Mouse (Mus musculus): Measurements from ENCODE around the gene 9930104L06Rik. TPM values are rescaled to one million over a fixed set of nuclear protein-coding genes. Genes with fewer than 3 reads are reported as not detected.

Gene 9930104L06Rik
- total RNA-seq (2012; rRNA removed) (12.2 and 17.3 TPM in 2 replicates), polyA plus RNA-seq (2012; ENCODE audit: insufficient read depth in 1 of 2, insufficient read length in 2 of 2, low read depth in 1 of 2, low replicate concordance in 2 of 2, missing spikeins in 1 of 2) (10 to 100 TPM in 1 of 2 experiments, not detected in 1; 15.5 TPM)

DNA sequence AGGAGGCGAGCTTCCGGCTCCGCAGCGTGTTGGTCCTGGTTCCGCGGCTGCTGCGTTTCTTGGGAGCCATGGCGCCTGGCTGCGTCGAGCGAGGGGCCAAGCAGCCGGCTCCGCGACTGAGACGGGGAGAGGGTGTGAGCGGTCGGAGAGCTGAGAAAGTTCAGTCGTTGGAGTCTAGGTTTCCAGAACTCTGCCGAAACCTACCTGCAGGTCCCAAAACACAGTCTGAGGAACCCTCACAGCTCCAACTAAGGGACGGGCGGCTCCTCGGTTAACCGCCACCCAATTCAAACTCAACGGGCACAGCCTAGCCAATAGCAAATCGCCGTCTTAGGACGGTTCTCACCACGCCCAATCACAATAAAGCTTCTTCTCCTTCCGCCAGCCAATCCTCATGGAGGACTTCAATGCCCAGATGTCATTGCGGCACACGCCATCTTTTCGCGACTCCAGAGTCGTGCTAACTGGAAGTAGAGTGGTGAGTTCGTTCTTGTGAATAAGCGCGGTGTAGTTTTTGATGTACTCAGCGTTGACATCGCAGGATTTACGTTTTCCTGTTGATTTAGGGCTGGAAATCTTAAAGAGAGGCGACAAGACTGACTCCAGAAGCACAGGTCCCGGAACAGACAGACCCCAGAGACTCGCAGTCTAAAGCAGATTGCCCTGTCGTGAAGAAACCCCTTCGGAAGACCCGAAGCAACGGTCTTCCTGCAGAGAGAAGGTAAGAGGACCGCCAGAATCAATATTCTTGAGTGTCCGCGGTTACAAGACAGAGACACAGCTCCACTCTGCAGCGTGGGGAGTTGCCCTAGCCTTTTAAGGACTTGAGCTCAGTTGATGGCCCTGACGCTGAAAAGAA is at the start of gene 9930104L06Rik:
Gene 9930104L06Rik, plus strand, starts transcription at position 436 of the 859 bp plus-strand sequence.
- Histone ChIP-seq H3K4me3 (ENCODE audit: control insufficient read depth in 1 of 2, insufficient read depth in 1 of 2, low read depth in 2 of 2, low read length in 2 of 2) (peak within 1 kb of the TSS; percentile 80 to 96), H3K4me1 (ENCODE audit: control insufficient read depth in 1 of 2, insufficient read depth in 2 of 2, low read length in 2 of 2) (peaks cover 5 to 7% of the 10 kb centered on the region in 2 experiments; a peak in 3 of 4 replicates), H3K36me3 (ENCODE audit: control insufficient read depth in 1 of 2, insufficient read depth in 2 of 2, low read length in 2 of 2) (peaks cover 0 to 12% of the 10 kb centered on the region in 2 experiments; a peak in 2 of 4 replicates), H3K79me2 (ENCODE audit: control insufficient read depth, insufficient read depth, low read length, poor library complexity) (peaks cover 25% of the 10 kb centered on the region), H3K27ac (ENCODE audit: control insufficient read depth, low read depth, low read length) (peak within 1 kb of the TSS; percentile 73), H3K27me3 (ENCODE audit: control insufficient read depth in 1 of 2, insufficient read depth in 2 of 2, low read length in 2 of 2) (no peaks in the 10 kb centered on the region), H3K9ac (ENCODE audit: control insufficient read depth, low read depth, low read length, poor library complexity, severe bottlenecking) (peak within 1 kb of the TSS; percentile 95), H3K9me3 (replicated peaks; ENCODE audit: insufficient read depth, low read length) (no peaks in the 10 kb centered on the region)
- TF ChIP-seq MXI1 (IDR thresholded peaks at IDR 0.05; ENCODE audit: low read depth, low read length) (peak; percentile 98), CHD1 (IDR thresholded peaks at IDR 0.05; ENCODE audit: low read depth, low read length) (no peak), POLR2A (IDR thresholded peaks at IDR 0.05; ENCODE audit: control insufficient read depth in 1 of 2, insufficient read depth in 1 of 2, low read depth in 1 of 2, low read length in 2 of 2, poor library complexity in 1 of 2) (peak; percentile 60 to 91), SIN3A (IDR thresholded peaks at IDR 0.05; ENCODE audit: low read length) (peak; percentile 100), ELF1 (IDR thresholded peaks at IDR 0.05; ENCODE audit: low read depth, low read length) (peak; percentile 75), NELFE (IDR thresholded peaks at IDR 0.05; ENCODE audit: low read depth, low read length) (peak; percentile 80), HCFC1 (IDR thresholded peaks at IDR 0.05; ENCODE audit: low read depth, low read length) (peak; percentile 100), CHD2 (IDR thresholded peaks at IDR 0.05; ENCODE audit: low read length) (peak; percentile 93), MAX (IDR thresholded peaks at IDR 0.05; ENCODE audit: low read length) (peak; percentile 65), JUND (IDR thresholded peaks at IDR 0.05; ENCODE audit: low read depth, low read length) (no peak), KAT2A (conservative IDR thresholded peaks at IDR 0.05; ENCODE audit: low read depth, low read length) (peak; percentile 99), ZMIZ1 (IDR thresholded peaks at IDR 0.05; ENCODE audit: low read depth, low read length) (0 out of 2 replicates have a peak, but pooled peaks have one; percentile 50), EP300 (IDR thresholded peaks at IDR 0.05; ENCODE audit: low read depth in 1 of 2, low read length in 2 of 2) (no peak), TBP (IDR thresholded peaks at IDR 0.05; ENCODE audit: low read depth, low read length) (peak; percentile 82), POLR2AphosphoS2 (IDR thresholded peaks at IDR 0.05; ENCODE audit: low read length) (0 out of 2 replicates have a peak, but pooled peaks have one; percentile 49), MYC (IDR thresholded peaks at IDR 0.05; ENCODE audit: low read depth, low read length) (peak; percentile 91), POLR2AphosphoS5 (IDR thresholded peaks at IDR 0.05; ENCODE audit: borderline replicate concordance, low read depth, low read length) (no peak)
- DNase-seq (ENCODE audit: low read depth, low spot score), result peak; percentile 99

DNA sequence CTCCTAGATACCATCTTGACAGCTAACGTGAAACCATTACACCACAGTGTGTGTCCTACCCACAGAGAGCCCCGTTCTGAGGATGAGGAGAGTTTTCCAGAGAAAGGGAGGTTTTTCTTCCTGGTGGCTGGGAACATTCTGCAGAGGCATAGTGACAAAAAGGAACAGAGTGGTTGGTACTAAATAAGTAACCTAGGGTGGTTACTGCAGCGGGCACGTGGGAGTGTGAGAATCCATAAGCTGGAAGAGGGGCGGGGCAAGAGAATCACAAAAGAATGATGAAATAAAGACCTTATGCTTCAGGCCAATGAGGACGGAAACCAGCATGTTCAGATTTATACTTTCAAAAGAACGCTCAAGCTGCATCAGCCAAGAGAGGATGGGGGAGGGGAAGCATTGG is 48.1 kb upstream of the 9930104L06Rik start:
- H3K9ac ChIP-seq (ENCODE audit: control insufficient read depth, low read depth, low read length, poor library complexity, severe bottlenecking), result no peak overlapping the region
- H3K4me1 ChIP-seq (ENCODE audit: control insufficient read depth in 1 of 2, insufficient read depth in 2 of 2, low read length in 2 of 2), result no peaks in the 10 kb centered on the region
- DNase-seq (ENCODE audit: low read depth, low spot score), result no peak
- H3K9me3 ChIP-seq (replicated peaks; ENCODE audit: insufficient read depth, low read length), result no peaks in the 10 kb centered on the region
- no peak overlapping the region for H3K27ac ChIP-seq (ENCODE audit: control insufficient read depth, low read depth, low read length)
- no peaks in the 10 kb centered on the region for H3K36me3 ChIP-seq (ENCODE audit: control insufficient read depth in 1 of 2, insufficient read depth in 2 of 2, low read length in 2 of 2)
- H3K27me3 ChIP-seq (ENCODE audit: control insufficient read depth in 1 of 2, insufficient read depth in 2 of 2, low read length in 2 of 2), result peaks cover 0 to 2% of the 10 kb centered on the region in 2 experiments; a peak in 1 of 4 replicates
- H3K4me3 ChIP-seq (ENCODE audit: control insufficient read depth in 1 of 2, insufficient read depth in 1 of 2, low read depth in 2 of 2, low read length in 2 of 2), result no peak overlapping the region
- H3K79me2 ChIP-seq (ENCODE audit: control insufficient read depth, insufficient read depth, low read length, poor library complexity), result no peaks in the 10 kb centered on the region
- TF ChIP-seq SIN3A (IDR thresholded peaks at IDR 0.05; ENCODE audit: low read length) (no peak), SMC3 (IDR thresholded peaks at IDR 0.05; ENCODE audit: low read depth, low read length) (no peak), NRF1 (IDR thresholded peaks at IDR 0.05; ENCODE audit: insufficient read depth, low read depth, low read length, poor library complexity, severe bottlenecking) (no peak), RCOR1 (IDR thresholded peaks at IDR 0.05; ENCODE audit: low read depth, low read length) (no peak), MEF2A (IDR thresholded peaks at IDR 0.05; ENCODE audit: extremely low read depth, insufficient replicate concordance, low read depth, low read length, poor library complexity, severe bottlenecking) (no peak), E2F4 (IDR thresholded peaks at IDR 0.05; ENCODE audit: borderline replicate concordance, low read depth, low read length) (no peak), MAX (IDR thresholded peaks at IDR 0.05; ENCODE audit: low read length) (no peak), ZMIZ1 (IDR thresholded peaks at IDR 0.05; ENCODE audit: low read depth, low read length) (no peak), MAFK (IDR thresholded peaks at IDR 0.05; ENCODE audit: borderline replicate concordance, low read depth, low read length) (no peak)
